Mouse (Mus musculus) hindbrain, embryonic 12.5 days (tissue): Measurements from ENCODE around the gene Myzap. TPM values are rescaled to one million over a fixed set of nuclear protein-coding genes. Genes with fewer than 3 reads are reported as not detected.
"Not testable (repeated sequence)": the region's sequence is repeated elsewhere in the genome, so short reads cannot be mapped to it uniquely, and the experiment has no call there.

Experiments used
- ATAC-seq: fragments of 200-750 bp; cut with Nextera tagmentation; 2 replicates; pipeline ENCODE4 v1.8.0; 2017; ENCODE audit warnings: moderate TSS enrichment; ENCODE audit not compliant: low FRiP score
- H3K27ac ChIP-seq: fragments of 300-500 bp; sonication (generic); 2 replicates; pipeline ENCODE4 v1.5.1; 2016; ENCODE audit warnings: mild to moderate bottlenecking
- H3K27me3 ChIP-seq: fragments of 300-500 bp; sonication (generic); 2 replicates; pipeline ENCODE4 v1.6.1; 2016; ENCODE audit warnings: mild to moderate bottlenecking
- H3K36me3 ChIP-seq: fragments of 300-500 bp; sonication (generic); 2 replicates; pipeline ENCODE4 v1.6.1; 2016; ENCODE audit warnings: mild to moderate bottlenecking
- H3K4me1 ChIP-seq: fragments of 300-500 bp; sonication (generic); 2 replicates; pipeline ENCODE4 v1.6.1; 2016
- H3K4me2 ChIP-seq: fragments of 300-500 bp; sonication (generic); replicated peaks from 2 replicates; pipeline ENCODE4 v1.6.1; 2016; ENCODE audit warnings: mild to moderate bottlenecking
- H3K4me3 ChIP-seq: fragments of 300-500 bp; sonication (generic); 2 replicates; pipeline ENCODE4 v1.5.1; 2016; ENCODE audit warnings: mild to moderate bottlenecking
- H3K9ac ChIP-seq: fragments of 300-500 bp; sonication (generic); 2 replicates; pipeline ENCODE4 v1.6.1; 2016; ENCODE audit warnings: mild to moderate bottlenecking, moderate library complexity
- H3K9me3 ChIP-seq: fragments of 300-500 bp; sonication (generic); replicated peaks from 2 replicates; pipeline ENCODE4 v1.6.1; 2016; ENCODE audit warnings: mild to moderate bottlenecking
- WGBS: fragments of 180-500 bp; shearing (Covaris S2); methylation state at CpG from one replicate; pipeline ENCODE4 v1.1.7; 2016; 5-methylcytosine and 5-hydroxymethylcytosine counted together
- polyA plus RNA-seq: library from polyadenylated mRNA; unstranded; fragments of >200 nt; fragmentation: Nextera tagmentation; extraction: Ambion mirVana; gene quantifications from 2 replicates; pipeline ENCODE4 v1.2.1, GENCODE M21; 2016

Myzap gene
- polyA plus RNA-seq, 1 experiment from 2014 or later = 5.5 TPM

DNA sequence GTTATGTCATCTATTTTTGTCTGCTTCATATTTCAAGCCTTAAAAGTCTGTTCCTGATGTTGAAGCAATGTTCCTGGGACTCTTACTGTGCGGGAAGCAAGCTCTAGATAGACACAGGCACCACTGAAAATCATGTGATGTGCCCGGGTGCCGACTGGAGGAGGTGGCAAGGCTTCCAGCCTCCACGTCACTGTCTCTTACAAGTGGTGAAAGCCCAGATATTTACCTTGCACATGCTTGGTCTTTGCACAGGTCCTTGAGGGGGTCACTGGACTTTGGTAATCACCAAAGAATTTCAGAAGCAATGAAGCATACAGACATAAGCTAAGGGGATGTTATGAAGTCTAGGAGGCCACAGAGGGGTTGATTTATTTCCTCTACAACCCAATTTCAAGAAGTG is 29.8 kb upstream of the Myzap start:
- no peaks in the 10 kb centered on the region for H3K4me1 ChIP-seq
- WGBS = 87% methylated on average over 4 of the region's 4 CpGs
- no peak overlapping the region for H3K9ac ChIP-seq
- H3K27ac ChIP-seq = no peak overlapping the region
- no peak overlapping the region for H3K4me3 ChIP-seq
- no peaks in the 10 kb centered on the region for H3K9me3 ChIP-seq
- H3K27me3 ChIP-seq = no peaks in the 10 kb centered on the region
- ATAC-seq = no peak
- H3K36me3 ChIP-seq = no peaks in the 10 kb centered on the region
- H3K4me2 ChIP-seq = no peak overlapping the region

DNA sequence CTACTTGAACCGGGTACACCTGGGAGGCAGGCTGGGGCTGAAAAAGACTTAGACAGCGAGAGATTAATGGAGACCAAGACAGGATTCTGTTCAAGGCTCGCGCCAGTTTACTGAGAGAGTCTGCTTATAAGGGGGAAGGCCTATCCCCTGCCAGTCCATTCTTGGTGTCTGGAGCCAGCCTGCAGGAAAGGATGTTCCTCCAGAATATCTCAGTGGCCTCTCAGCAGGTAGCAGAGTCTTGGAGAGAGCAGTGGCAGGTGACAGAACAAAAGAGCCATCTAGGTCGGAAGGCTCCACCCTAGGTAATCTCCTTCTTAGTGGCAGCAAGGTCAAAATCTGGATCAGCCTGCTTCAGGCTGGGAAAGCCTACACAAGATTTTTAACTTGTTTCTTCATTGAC is 28.0 kb upstream of the Myzap start:
- not testable (repeated sequence) for H3K36me3 ChIP-seq, H3K27ac ChIP-seq, H3K4me2 ChIP-seq, H3K9ac ChIP-seq, H3K4me3 ChIP-seq, H3K9me3 ChIP-seq, H3K4me1 ChIP-seq, ATAC-seq, H3K27me3 ChIP-seq
- WGBS = 91% methylated on average over 5 of the region's 5 CpGs

DNA sequence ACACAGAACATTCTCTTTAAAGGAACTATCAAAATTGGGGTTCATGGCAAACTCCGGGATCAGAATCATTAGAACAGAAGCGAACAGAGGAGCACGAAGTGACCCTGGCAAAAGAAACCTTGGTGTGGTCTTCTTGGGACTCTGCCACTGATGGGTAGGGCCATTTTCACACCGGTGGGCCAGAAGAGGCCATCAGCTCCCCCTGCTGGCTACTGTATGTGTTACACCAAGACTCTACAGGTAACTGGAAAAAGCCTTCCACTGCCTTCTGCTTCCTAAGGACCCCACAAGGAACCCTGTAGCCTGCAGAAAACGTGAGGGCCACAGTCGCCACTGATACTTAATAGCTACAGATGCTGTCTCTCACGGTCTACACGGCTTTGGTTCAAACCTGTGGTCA is 25.2 kb upstream of the Myzap start:
- ATAC-seq = no peak

DNA sequence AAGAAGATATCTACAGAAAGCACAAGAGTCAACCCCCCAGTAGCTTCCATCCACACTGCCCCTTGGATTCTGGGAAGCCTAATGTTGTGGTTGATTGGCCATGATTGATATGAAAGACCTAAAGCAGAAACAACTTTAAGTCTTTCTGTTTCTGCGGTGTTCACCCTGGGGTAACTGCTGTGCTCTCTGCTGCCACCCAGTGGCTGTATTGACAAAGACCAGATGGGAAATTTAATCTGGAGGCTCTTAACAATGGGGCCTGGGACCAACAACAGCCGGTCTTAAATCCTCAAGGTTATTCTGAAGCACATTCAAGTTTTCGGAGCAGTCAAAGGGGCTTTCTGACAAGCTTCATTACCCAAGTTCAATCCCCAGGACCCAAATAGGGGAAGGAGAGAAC is 24.0 kb upstream of the Myzap start:
- Histone ChIP-seq H3K9me3 (no peaks in the 10 kb centered on the region), H3K9ac (no peak overlapping the region), H3K4me1 (0 out of 2 replicates have a peak, but pooled peaks cover 5% of the 10 kb centered on the region), H3K36me3 (no peaks in the 10 kb centered on the region), H3K4me3 (no peak overlapping the region), H3K27ac (no peak overlapping the region), H3K27me3 (no peaks in the 10 kb centered on the region), H3K4me2 (no peak overlapping the region)
- no peak for ATAC-seq
- WGBS = 11% methylated on average over 3 of the region's 3 CpGs

More for the DNA sequence above, 25.2 kb upstream of the Myzap start:
- Histone ChIP-seq H3K4me3 (no peak overlapping the region), H3K9me3 (no peaks in the 10 kb centered on the region), H3K27ac (no peak overlapping the region), H3K36me3 (no peaks in the 10 kb centered on the region), H3K9ac (no peak overlapping the region), H3K4me2 (no peak overlapping the region), H3K4me1 (0 out of 2 replicates have a peak, but pooled peaks cover 3% of the 10 kb centered on the region), H3K27me3 (no peaks in the 10 kb centered on the region)
- 60% methylated on average over 8 of the region's 8 CpGs for WGBS

DNA sequence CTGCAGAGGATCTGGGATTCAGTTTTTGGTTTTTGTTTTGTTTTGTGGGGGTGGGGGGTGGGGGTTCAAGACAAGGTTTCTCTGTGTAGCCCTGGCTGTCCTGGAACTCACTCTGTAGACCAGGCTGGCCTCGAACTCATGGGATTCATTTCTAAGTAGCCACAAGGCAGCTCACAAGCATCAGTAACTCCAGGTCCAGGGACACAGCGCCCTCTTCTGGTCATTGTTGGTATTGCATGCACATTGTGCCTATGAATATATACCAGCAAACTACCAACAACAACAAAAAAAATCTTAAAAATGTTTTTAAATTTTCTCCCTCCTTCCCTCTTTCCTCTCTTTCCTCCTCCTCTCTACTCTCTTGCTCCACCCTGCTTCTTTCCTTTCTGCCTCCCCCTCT is 22.5 kb upstream of the Myzap start:
- Histone ChIP-seq H3K27ac (no peak overlapping the region), H3K4me1 (0 out of 2 replicates have a peak, but pooled peaks cover 5% of the 10 kb centered on the region), H3K4me3 (no peak overlapping the region), H3K9ac (no peak overlapping the region), H3K27me3 (no peaks in the 10 kb centered on the region), H3K9me3 (no peaks in the 10 kb centered on the region), H3K36me3 (no peaks in the 10 kb centered on the region), H3K4me2 (no peak overlapping the region)
- no peak for ATAC-seq
- WGBS = 41% methylated on average over 2 of the region's 2 CpGs

DNA sequence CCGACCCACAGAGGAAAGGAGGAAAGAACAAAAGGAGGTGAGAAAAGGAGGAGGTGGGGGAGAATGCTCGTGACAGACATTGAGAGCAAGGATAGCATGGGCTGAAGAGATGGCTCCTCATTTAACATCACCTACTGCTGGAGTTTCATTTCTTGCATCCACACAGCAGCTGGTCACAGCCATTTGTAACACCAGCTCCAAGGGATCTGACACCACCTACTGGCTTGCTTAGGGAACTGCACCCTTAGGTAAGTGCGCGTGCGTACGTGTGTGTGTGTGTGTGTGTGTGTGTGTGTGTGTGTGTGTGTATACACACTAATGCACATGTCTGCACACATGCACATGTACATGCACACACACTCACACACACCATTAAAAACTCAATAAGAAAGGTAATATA is 20.8 kb upstream of the Myzap start:
- Histone ChIP-seq H3K27me3 (no peaks in the 10 kb centered on the region), H3K4me2 (no peak overlapping the region), H3K27ac (no peak overlapping the region), H3K4me1 (0 out of 2 replicates have a peak, but pooled peaks cover 5% of the 10 kb centered on the region), H3K9me3 (no peaks in the 10 kb centered on the region), H3K36me3 (no peaks in the 10 kb centered on the region), H3K9ac (no peak overlapping the region), H3K4me3 (no peak overlapping the region)
- WGBS = 94% methylated on average over 6 of the region's 6 CpGs
- ATAC-seq = no peak

DNA sequence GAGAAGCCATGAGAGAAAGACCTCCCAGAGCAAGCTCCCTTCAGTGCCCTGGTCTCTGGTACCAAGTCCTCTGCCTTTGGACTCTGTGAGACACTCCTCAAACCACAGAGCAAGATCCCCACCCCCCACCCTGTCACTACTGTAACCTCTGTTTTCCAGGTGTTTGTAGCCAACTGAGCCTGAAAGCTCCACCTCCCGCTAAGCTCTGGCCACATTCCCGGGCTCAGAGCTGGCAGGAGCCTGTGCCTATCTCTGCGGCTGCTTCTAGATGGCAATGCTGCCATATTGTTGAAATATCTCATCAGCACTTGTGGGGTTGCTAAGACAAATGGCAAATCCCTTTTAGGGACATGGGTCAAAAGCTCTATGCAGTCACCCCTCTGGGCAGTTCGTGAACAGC is 19.7 kb upstream of the Myzap start:
- Histone ChIP-seq H3K4me1 (0 out of 2 replicates have a peak, but pooled peaks cover 5% of the 10 kb centered on the region), H3K36me3 (no peaks in the 10 kb centered on the region), H3K27ac (no peak overlapping the region), H3K9me3 (no peaks in the 10 kb centered on the region), H3K4me2 (no peak overlapping the region), H3K4me3 (no peak overlapping the region), H3K9ac (no peak overlapping the region), H3K27me3 (no peaks in the 10 kb centered on the region)
- ATAC-seq = no peak
- 69% methylated on average over 4 of the region's 4 CpGs for WGBS

DNA sequence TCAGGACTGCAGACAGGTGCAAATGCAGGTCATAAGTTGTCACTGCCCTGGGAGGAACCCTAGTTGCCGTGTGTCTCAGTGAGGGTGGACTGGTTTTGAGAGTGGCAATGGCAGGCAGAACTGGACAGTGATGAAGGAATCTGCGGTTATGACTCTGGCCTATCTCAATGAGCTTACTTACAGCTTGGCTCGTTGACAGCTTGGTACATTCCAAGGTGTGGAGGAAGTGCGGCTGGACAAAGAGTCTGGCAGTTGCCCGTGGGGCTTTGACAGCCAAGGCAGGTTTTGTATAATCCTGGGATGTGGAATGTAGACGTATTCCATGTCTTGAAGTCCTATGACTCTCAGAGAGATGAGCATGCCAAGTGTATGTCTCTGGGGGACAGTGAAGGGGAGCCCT is 16.9 kb upstream of the Myzap start:
- peaks cover 5% of the 10 kb centered on the region; the same call in 1 of the 2 replicates for H3K4me1 ChIP-seq
- no peaks in the 10 kb centered on the region for H3K27me3 ChIP-seq
- WGBS = 85% methylated on average over 6 of the region's 6 CpGs
- H3K4me3 ChIP-seq = no peak overlapping the region
- H3K27ac ChIP-seq = no peak overlapping the region
- H3K9me3 ChIP-seq = no peaks in the 10 kb centered on the region
- no peak overlapping the region for H3K9ac ChIP-seq
- ATAC-seq = no peak
- H3K4me2 ChIP-seq = no peak overlapping the region
- H3K36me3 ChIP-seq = no peaks in the 10 kb centered on the region

DNA sequence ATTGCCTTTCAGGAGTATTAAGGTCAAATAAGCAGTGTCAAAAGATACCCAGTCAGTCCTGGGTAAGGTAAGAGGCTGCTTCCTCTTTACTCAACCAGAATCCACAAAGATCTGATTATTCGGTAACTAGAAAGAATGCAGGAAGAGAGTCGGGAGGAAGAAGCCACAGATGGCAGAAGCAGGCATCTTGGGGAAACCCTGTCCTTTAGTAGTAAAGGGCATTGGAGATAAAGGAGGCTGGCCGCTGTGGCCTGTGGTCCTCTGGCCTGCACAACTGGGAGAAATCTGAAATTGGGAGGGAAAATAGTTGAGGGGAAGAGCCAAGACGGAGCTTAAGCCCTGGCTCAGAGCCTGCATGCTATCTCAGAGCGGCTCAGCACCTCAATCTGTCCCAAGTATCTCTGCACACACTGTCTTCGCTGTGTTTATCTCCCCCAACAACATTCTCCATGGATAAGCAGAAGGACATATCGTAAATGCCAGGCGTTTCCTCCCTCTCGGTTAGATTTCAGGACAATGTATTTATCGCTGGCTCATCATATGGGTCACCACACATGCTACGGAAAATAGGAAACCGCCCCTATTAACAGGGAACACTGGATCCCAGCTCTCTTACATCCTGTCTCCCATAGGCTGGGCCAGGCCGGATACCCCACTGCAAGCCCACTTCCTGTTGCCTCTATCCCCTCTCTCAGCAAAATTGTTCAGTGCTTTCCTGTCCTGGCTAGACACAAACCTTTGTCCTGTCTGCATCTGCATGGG is 14.3 kb upstream of the Myzap start:
- no peak overlapping the region for H3K4me2 ChIP-seq
- no peak for ATAC-seq
- 80% methylated on average over 13 of the region's 13 CpGs for WGBS

DNA sequence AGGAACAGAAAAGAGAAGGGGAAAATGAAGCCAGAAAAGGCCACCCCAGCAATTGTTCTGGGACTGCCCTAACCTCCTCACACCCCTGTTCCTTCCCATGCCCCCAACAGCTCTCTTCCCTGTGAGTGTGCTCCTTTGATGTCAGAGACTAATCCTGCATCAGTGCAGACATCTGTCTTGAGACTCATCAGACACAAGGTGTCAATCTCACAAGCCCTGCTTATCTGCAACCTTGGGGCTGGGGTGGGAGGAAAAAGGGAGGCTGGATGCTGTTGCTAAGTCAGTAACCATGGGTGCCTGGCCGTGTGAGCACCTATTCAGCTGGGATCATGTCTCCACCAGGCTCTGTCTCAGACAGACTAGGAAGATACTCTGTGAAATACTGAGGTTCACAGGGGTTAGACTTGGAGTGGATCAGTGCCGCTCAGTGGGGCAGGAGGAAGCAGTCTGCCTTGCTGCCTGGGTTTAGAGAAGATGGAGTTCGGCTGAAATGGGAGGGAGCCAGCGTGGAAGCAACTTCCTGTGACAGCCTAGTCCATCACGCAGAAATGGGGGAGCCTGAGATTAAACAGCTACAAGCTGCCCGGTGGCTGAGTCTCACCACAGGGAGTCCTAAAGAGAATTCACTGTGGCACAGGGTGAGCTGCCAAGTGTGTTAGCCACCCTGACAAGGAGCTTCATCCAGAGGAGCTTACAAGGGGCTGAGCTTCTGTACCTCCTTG is 12.9 kb upstream of the Myzap start:
- H3K27me3 ChIP-seq = no peaks in the 10 kb centered on the region
- H3K4me2 ChIP-seq = no peak overlapping the region
- H3K4me1 ChIP-seq = no peaks in the 10 kb centered on the region; the same call in 1 of the 2 replicates
- no peaks in the 10 kb centered on the region for H3K9me3 ChIP-seq
- WGBS = 44% methylated on average over 6 of the region's 6 CpGs
- no peaks in the 10 kb centered on the region for H3K36me3 ChIP-seq
- H3K4me3 ChIP-seq = no peak overlapping the region
- no peak for ATAC-seq
- no peak overlapping the region; the same call in 1 of the 2 replicates for H3K27ac ChIP-seq
- H3K9ac ChIP-seq = no peak overlapping the region

More for the DNA sequence above, 14.3 kb upstream of the Myzap start:
- Histone ChIP-seq H3K4me3 (no peak overlapping the region), H3K4me1 (no peaks in the 10 kb centered on the region; the same call in 1 of the 2 replicates), H3K27ac (0 out of 2 replicates have a peak overlapping the region, but pooled peaks have one; percentile 17), H3K27me3 (no peaks in the 10 kb centered on the region), H3K9ac (no peak overlapping the region), H3K9me3 (no peaks in the 10 kb centered on the region), H3K36me3 (no peaks in the 10 kb centered on the region)

DNA sequence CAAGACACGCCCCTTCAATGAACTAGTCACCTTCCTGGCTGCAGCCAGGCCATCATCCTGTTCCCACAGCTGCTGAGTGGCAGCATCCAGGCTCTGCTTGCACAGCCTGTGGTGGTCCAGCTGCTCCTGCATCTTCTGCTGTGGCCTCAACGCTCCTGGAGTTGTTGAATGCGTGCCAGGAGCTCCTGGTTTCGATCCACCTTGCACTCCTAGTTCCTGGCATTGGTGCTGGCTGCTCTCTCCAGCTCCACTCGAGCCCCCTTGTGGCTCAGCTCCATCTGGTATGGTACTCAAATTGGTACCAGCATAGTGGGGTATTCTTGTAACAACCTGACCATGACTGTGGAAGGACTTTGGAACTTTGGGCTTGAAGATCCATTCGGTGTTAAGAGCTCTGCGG is 7.7 kb upstream of the Myzap start:
- no peak for ATAC-seq
- Histone ChIP-seq H3K4me2 (no peak overlapping the region), H3K27ac (no peak overlapping the region), H3K9ac (no peak overlapping the region), H3K27me3 (no peaks in the 10 kb centered on the region), H3K4me1 (peaks cover 2% of the 10 kb centered on the region; the same call in 1 of the 2 replicates), H3K4me3 (no peak overlapping the region), H3K36me3 (no peaks in the 10 kb centered on the region), H3K9me3 (no peaks in the 10 kb centered on the region)
- 80% methylated on average over 7 of the region's 7 CpGs for WGBS

DNA sequence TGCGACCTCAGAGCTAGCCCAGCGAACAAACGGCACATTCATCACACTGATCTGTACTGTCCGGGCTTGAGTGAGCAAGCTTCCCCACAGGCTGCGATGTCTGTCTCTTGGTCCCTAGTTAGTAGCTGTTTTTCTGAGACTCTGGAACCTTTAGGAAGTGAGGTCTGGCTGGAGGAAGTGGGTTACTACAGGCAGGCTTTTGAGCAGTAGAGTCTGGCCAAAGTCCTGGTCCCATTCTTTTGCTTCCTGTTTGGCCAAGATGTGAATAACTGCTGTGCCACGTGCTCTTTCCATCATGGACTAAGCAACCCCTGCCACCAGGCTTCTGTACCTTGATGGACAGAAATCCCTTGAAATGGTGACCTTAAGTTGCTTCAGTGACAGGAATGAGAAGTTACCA is 4.7 kb upstream of the Myzap start:
- H3K27me3 ChIP-seq = no peaks in the 10 kb centered on the region
- 61% methylated on average over 6 of the region's 6 CpGs for WGBS

More for the DNA sequence above, 4.7 kb upstream of the Myzap start:
- no peak overlapping the region for H3K9ac ChIP-seq
- H3K4me2 ChIP-seq = no peak overlapping the region
- ATAC-seq = no peak
- H3K9me3 ChIP-seq = no peaks in the 10 kb centered on the region
- peaks cover 6% of the 10 kb centered on the region; the same call in 1 of the 2 replicates for H3K4me1 ChIP-seq
- no peak overlapping the region for H3K4me3 ChIP-seq
- H3K27ac ChIP-seq = no peak overlapping the region
- H3K36me3 ChIP-seq = no peaks in the 10 kb centered on the region
